Mouse (Mus musculus) gastrocnemius, adult 2 months (tissue): Measurements from ENCODE around the gene Ssh3. TPM values are rescaled to one million over a fixed set of nuclear protein-coding genes. Genes with fewer than 3 reads are reported as not detected.

Experiments used
- DNase-seq: peaks from one replicate; pipeline ENCODE4 v3.0.0; 2022
- H3K27ac ChIP-seq: fragments of 200-600 bp; 2 replicates; pipeline ENCODE4 v1.8.1; 2022; ENCODE audit warnings: mild to moderate bottlenecking
- H3K4me3 ChIP-seq: fragments of 200-600 bp; 2 replicates; pipeline ENCODE4 v1.8.1; 2022; ENCODE audit warnings: mild to moderate bottlenecking, moderate library complexity
- CTCF ChIP-seq: fragments of 200-600 bp; IDR thresholded peaks from 2 replicates; pipeline ENCODE4 v1.8.1; 2022; ENCODE audit warnings: antibody characterized with exemption, mild to moderate bottlenecking, moderate library complexity
- intact Hi-C: fragments of 180-260 bp; cut with DNase I; formaldehyde crosslinking; loops from one replicate; pipeline ENCODE4 v1.15.1; 2025
- long read RNA-seq, 2 experiments: library from polyadenylated mRNA; stranded (forward); transcript quantifications; one replicate each; pipeline ENCODE4 v2.0.0; 2021
- total RNA-seq, 2 experiments: library from RNA; stranded (reverse); gene quantifications; 2 replicates each; pipeline ENCODE4 v1.2.3; 2021

Gene Ssh3
- total RNA-seq: 1 to 10 TPM; 3.3 to 3.9 TPM
- long read RNA-seq, experiment 1, partial matches to known transcripts: 0 of 2 reads
- long read RNA-seq, experiment 1, other reads (novel, unspliced or antisense): 0 of 2 reads
- long read RNA-seq, experiment 2, partial matches to known transcripts: 0 of 1 reads
- long read RNA-seq, experiment 2, other reads (novel, unspliced or antisense): 0 of 1 reads

DNA sequence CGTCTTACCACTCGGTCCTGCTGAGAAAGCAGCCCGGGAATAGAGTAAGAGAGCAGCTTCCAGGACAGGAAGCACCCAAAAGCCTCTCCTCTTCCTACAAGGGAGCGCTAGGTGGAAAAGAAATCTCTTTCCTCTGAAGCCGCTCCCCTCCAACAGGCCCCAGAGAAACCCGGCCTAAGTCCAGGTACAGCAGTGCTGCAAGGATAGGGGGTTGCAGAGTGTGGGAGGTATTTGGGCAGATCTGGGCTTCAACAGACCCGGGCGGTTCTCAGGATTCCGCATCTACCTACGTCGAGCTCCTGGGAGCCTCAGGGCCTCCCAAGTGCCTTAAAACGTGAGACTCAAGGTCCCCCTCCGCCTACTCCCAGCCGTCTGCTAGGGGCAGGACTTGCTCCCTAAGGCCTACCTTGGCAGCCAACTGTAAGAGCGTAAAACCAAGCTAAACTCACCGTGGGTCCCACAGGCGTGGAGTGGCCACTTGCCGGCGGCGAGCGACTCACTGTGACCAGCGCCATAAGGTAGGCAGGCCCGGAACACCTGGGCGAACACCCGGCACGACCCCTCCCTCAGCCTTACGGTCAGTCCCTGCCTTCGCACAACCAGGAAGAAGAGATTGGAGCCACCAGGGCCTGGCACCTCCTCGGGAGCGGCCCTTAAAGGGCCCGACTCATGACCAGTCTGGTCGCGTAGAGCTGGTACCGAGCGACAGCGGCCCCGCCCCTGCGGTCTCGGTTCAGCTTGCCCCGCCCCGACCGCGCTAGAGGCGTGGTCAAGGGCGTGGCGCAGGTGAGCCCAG lies at the start of gene Ssh3:
Gene Ssh3 (minus strand): TSS at position 615 of the 796 bp plus-strand sequence.
- Histone ChIP-seq H3K27ac (peak within 1 kb of the TSS; percentile 80), H3K4me3 (peak within 1 kb of the TSS; percentile 86)
- peak; percentile 81 for DNase-seq
- intact Hi-C loops: no loop called here
- no peak for TF ChIP-seq CTCF

DNA sequence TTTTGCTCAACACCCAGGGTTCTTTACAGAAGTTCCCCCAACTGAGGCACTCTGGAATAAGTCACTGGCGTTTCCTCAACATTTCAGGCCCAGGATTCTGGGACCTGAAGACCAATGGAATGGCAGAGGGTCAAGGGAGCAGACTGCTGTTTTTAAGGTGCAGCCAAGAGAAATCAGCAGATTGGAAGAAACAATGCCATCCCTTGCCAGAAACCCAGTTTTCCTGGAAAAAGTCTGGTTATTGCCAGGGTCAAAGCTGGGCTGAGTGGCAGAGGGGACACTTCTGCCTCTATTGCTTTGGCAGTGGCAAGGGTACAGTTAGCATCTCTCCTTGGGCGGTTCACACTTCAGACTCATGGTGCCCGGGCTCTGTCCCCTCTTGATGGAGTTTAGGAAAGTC lies 48.2 kb upstream of the Ssh3 start:
- TF ChIP-seq CTCF: no peak
- Histone ChIP-seq H3K4me3 (no peak overlapping the region), H3K27ac (no peak overlapping the region)
- no peak for DNase-seq
- intact Hi-C loops: no loop called here

DNA sequence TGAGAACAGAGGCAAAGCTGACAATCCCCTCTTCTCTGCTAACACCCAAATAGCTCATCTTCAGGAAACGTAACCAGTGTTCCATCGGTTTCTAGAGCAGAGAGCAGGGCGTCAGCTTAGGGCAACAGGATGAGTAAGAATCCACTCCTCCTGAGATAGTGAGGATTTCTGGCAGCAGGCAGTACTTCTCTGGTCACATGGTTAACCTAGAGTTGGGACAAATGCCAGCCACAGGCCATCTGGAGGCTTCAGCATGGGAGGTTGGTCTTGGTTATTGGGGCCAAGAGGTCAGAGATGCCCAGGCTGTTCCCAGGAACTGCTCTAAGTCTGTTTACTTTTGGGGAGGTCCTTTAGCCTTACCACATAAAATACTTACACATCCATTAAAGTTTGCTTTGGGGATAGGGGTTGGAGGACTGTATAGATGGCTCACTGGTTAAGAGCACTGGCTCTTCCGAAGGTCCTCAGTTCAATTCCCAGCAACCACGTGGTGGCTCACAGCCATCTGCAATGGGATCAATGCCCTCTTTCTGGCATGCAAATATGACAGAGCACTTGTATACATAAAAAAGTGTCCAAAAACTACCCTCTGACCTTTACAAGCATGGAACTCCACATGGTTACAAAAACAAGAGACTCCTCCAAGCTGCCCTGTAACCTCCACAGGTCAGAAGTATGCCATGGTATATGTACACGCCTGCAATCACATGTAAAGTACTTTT lies 46.4 kb upstream of the Ssh3 start:
- no peak overlapping the region for H3K4me3 ChIP-seq
- no peak for TF ChIP-seq CTCF
- intact Hi-C loops: no loop called here
- DNase-seq: no peak
- H3K27ac ChIP-seq: no peak overlapping the region

DNA sequence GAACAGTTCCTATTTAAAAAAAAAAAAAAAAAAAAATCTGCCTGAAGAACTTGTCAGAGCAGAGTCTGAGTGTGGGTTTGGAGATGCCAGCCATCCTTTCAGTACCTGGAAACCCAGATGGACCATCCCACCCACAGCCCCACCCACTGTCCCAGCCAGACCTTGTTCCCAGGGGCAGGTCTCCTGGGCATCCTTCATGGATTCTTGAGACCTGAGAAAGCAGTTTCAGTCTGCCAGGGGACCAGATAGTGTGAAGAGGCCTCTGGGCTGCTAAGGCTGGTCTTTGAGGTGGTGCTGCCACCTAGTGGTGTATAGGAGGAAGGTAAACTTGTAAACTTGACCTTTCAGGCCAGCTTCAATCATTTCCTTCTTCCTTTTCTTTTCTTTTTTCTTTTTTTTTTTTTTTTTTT lies 40.8 kb upstream of the Ssh3 start:
- DNase-seq: peak; percentile 70
- Histone ChIP-seq H3K27ac (peak overlapping the region; percentile 12; the same call in 1 of the 2 replicates), H3K4me3 (no peak overlapping the region)
- intact Hi-C loops: loop anchor here (1.0 to 2.0 kb wide), 2 partner anchors 52 to 103 kb away; no protein-coding TSS in a partner anchor
- peak; percentile 81 for TF ChIP-seq CTCF

DNA sequence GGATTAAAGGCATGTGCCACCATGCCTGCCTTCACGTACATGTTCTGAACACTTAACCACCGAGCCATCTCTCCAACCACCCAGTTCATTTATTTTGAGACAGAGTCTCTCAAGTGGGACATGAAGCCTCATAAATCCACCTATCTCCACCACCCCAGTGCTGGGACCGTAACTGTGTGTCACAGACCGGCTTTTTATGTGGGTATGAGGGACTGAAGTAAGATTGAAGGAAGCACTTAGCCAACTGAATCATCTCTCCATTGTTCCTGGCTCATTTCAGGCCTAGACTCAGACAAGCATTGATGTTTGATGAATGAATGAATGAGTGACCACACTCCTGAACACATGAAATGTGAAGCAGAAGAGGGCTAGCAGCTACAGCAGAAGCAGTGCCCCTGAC lies 40.3 kb upstream of the Ssh3 start:
- no peak for TF ChIP-seq CTCF
- intact Hi-C loops: no loop called here
- no peak for DNase-seq
- H3K4me3 ChIP-seq: no peak overlapping the region
- H3K27ac ChIP-seq: peak overlapping the region; percentile 12

DNA sequence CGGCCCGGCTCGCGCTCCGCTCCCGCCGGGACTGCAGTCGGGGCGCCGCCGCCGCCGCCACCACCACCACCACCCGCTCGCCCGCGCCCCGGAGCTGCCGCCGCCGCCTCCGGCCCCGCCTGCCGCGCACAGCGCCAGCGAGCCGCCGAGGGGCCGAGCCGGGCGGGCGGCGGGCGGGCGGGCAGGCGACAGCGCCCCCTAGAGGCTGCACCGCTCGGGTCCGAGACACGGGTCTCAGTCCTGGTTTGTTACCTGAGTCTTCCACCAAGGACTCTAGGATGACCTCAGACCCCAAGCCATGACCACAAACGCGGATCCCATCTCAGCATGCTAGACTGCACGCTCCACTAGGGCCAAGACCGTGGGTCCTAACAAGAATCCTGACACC lies 37.2 kb upstream of the Ssh3 start, which contains the start of gene Grk2:
Gene Grk2 (minus strand): TSS at position 33 of the 388 bp plus-strand sequence.
- Histone ChIP-seq H3K27ac (peak within 1 kb of the TSS; percentile 91), H3K4me3 (peak within 1 kb of the TSS; percentile 99)
- TF ChIP-seq CTCF: peak; percentile 77
- peak; percentile 92 for DNase-seq
- intact Hi-C loops: loop anchor here (1.0 kb wide), 1 partner anchor 49 kb away; no protein-coding TSS in a partner anchor

DNA sequence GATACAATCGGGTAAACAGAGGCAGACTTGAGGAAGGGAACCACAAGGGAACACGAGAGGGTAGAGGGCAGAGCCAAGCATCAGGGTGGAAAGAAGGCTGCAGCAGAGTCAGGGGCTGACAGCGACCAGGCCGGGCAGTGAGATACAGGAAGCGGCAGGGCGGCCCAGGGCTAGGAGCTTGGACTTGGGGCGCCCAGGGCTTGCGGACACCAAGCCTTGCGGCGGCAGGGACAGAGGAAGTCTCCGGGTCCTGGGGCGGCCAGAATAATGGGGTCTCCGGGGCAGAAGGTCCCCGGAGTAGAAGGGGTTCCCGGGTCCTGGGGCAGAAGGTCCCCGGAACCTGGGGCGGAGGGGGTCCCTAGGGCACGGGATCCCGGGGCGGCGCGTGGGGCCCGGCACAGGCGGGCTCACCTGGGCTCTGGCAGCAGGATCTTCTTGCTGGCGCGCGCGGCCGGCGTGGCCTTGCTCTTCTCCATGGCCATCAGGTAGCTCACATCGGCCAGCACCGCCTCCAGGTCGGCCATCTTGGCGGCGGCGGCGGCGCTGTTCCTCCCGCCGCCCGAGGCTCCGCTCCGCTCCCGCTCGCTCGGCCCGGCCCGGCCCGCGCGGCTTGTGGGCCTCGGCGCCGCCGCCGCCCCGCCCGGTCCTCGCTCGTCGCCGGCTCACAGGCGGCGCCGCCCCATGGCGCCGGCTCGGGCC lies 36.7 kb upstream of the Ssh3 start:
- Histone ChIP-seq H3K4me3 (peak overlapping the region; percentile 99), H3K27ac (peak overlapping the region; percentile 91)
- intact Hi-C loops: loop anchor here (1.0 to 2.0 kb wide), 2 partner anchors 23 to 48 kb away; partner anchors contain the start of gene Ankrd13d
- no peak for TF ChIP-seq CTCF
- DNase-seq: peak; percentile 68

DNA sequence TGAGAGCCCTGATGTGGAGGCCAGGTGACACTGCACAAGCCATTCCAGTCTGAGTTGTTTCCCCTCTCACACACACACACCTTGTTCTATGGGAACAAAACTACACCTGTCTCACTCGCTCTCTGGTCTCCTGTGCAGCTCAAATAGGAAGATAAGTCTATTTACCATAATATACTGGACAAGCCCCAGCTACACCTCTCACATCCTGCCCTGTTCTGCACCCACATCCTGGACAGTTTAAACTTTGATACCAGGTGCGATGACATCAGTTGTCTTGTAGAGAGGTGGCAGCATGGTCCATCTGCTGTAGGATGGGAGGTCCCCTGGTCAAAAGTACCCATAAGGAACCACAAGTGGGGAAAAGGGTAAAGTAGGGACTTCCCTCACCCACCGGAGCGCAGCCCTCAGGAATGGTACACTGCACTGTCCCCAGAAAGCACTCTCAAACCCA lies 35.9 kb upstream of the Ssh3 start:
- no peak for DNase-seq
- H3K4me3 ChIP-seq: peak overlapping the region; percentile 99
- intact Hi-C loops: loop anchor here (2.0 kb wide), 1 partner anchor 22 kb away; the partner anchor contains the start of gene Ankrd13d
- no peak for TF ChIP-seq CTCF
- peak overlapping the region; percentile 91 for H3K27ac ChIP-seq

DNA sequence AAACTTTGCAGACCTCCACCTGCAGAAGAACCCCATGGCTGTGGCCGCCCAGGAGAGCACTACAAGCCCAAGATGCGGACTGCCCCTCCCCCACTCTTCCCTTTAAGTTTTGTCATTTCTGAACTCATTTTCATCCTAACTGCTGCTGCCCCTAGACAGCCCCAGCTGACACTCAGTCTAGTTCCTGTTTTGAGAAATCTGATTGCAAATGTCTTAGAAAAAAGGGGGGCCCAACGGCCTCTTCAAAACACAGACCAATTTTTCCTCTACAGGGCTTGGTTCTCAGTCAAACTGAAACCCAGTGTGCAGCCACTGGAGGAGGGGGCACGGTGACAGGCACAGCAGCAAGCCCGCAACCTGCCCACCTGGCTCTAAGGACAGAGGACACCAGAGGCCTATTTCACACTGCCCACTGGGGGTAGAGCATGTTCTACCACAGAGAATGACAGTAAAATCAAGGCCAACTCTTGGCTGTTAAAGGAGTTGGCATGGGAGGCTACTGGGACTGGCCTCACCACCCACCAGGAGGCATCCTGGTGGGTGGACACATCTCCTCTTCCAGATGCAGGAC lies 35.4 kb upstream of the Ssh3 start:
- no peak for DNase-seq
- Histone ChIP-seq H3K4me3 (peak overlapping the region; percentile 99), H3K27ac (peak overlapping the region; percentile 91)
- intact Hi-C loops: loop anchor here (2.0 kb wide), 1 partner anchor 22 kb away; the partner anchor contains the start of gene Ankrd13d
- TF ChIP-seq CTCF: no peak

DNA sequence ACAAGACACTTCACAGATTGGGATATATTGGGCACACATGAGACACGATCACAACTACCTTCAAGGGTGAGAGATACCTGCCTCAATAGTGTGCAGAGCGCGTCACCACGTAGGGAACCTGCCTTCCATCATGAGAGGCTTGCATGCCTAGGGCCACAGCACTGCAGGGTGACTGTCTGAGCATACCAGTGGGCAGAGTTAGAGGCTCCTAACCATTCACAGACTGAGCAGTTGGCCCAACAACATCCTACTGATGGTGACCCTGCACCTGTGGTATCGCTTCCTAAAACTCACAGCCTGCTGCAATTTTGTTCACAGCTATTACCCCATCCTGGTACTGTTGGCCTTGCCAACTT lies 34.6 kb upstream of the Ssh3 start:
- no peak for TF ChIP-seq CTCF
- Histone ChIP-seq H3K4me3 (peak overlapping the region; percentile 99), H3K27ac (peak overlapping the region; percentile 91)
- no peak for DNase-seq
- intact Hi-C loops: no loop called here

DNA sequence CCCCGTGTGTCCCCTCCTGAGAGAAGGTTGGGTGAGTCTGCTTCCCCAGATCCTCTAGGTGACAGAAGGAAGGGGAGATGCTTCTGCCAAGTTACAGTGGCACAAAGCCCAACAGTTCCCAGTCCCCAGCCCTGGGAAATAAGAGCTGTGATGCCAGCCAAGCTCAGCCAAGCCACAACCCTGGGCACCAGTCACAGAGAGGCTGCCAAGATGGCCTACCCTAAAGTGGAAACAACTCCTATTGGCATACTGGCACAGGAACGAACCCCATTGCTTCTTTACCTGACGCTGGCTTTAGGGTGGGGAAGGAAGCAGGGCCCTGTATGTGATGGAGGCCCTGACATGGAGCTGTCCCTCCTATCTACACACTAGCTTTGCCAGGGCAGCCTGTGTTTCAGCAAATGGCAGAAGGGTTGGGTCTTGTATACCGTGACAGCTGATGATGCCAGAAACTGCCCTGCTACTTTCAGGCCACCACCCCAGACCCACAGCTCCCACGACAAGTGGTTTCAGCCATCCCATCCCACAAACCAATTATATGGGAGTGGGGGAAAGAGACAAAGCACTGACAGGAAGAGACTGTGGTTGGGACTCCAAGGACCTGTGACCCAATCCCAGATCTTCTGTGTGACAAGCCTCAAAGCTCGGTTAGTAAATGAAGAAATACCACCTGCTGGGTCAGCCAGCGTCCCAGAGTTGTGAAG lies 34.1 kb upstream of the Ssh3 start:
- H3K4me3 ChIP-seq: peak overlapping the region; percentile 99
- intact Hi-C loops: no loop called here

More for the DNA sequence above, 34.1 kb upstream of the Ssh3 start:
- TF ChIP-seq CTCF: no peak
- peak overlapping the region; percentile 91 for H3K27ac ChIP-seq
- peak; percentile 89 for DNase-seq
